Mouse (Mus musculus) spleen, postnatal 36 days (tissue): Measurements from ENCODE around the gene Ctsz.

Source experiments
- DNase-seq, 2 experiments: peaks; one replicate each; pipeline ENCODE4 v3.0.0; 2022; ENCODE audit warnings: low spot score in 2 of 2, mixed read lengths in 1 of 2

The Ctsz gene

GRCm38 (mm10) chr2:174441898-174442297 lies 3.1 kb upstream of the Ctsz start:
- no peak for DNase-seq

DNA sequence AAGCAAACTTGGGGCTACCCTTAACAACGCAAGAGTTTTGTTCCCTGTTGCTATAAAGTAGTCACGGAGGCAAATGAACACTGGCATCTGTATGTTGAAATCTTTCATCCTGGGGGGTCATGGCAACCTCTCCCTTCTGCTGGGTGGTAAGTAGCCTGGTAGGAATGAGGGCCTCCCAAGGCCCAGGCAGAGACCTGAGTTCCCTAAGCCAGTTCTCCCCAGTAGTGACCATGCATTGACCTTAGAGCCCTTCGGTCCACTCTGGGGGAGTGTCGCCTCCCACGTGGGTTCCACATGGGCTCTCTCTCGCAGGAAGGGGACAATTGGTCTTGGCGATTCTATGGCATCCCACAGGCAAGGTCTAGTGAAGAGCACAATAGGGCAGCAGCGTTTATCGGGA lies 1.1 kb upstream of the Ctsz start:
- no peak for DNase-seq

DNA sequence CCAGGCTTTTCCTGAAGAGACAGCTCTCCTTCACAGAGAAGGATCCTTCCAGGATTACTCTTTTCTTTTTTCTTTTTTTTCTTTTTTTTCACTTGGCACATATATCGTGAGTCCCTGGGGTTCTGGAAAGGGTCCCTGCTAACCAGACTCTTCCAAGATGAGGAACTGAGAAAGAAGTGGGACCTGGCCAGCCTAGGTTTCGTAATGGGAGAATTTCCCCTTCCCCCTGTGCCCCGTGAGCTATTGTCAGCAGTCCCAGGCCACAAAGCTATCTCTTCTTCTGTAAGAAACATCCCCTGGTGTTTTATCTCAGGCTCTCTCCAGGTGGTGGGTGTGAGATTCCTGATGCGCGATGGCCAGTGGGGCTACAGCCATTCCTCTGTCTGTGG lies 605 bp upstream of the Ctsz start:
- peak; percentile 30 to 38 for DNase-seq

DNA sequence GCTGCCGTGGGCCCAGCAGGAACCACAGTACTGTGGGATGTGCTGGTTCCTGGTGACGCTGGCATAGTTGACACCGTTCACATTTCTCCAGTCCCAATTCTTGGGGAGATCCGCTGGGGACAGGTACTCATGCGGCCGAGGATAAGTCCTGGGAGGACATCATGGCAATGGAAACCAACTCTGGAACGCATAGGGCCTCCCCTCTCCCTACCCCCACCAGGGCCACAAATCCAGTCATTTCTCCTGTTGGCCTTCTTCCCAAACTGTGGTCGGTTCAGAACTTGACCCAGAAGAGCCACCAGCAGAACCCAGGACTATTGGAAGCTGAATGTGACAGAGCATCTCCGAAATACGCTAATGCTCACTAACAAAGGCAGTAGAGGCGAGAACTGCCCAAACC lies 658 bp downstream of the Ctsz start:
- no peak for DNase-seq

DNA sequence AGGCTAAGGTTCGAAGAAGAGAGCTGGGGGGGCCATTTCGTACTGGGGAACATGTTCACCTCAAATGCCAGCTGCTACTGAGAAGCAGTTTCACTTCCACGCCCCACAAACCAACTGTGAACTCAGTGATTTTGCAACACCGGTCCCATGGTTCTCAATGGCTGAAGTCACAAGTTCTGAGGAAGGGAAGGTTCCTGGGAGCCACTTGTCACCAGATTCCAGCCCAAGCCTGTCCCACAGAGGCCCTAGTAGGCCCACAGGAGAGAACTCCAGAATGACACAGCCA lies 1.2 kb downstream of the Ctsz start:
- DNase-seq = peak; percentile 81 to 85

DNA sequence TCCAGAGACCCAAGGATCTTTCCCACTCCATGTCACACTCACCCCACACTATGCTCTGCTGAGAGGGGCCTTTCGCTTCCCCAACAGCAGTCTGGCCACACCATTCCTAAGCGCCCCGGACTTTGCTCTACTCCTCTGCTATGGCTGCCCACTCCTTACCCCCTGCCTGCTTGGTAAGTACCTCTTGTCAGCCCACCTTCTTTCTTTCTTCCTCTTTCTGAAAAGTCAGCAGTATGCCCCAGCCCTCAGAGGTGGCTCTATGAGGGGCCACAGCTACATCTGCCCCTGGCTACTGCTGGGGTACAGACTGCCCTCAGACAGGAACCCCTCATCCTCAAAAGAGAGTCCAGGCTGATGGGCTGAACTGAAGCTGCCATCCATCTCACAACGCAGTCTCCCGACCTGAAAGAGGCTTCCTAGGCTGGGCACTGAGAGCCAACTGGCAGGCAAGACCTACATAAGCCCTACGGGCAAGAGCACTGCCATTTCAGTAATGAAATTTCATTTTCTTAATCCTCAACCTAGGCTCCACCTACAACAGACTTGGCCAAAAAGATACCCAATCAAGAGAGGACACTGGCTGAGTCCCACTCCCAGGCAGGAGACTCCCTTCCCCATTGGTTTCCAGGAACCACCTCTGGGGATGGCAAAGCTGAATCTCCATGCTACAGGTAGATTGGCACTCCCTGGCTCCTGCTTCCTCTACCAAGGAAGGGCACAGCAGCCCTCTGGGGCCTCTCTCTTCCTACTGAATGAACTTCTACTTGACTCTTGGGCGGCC lies 1.7 kb downstream of the Ctsz start:
- peak; percentile 31 to 46 for DNase-seq

DNA sequence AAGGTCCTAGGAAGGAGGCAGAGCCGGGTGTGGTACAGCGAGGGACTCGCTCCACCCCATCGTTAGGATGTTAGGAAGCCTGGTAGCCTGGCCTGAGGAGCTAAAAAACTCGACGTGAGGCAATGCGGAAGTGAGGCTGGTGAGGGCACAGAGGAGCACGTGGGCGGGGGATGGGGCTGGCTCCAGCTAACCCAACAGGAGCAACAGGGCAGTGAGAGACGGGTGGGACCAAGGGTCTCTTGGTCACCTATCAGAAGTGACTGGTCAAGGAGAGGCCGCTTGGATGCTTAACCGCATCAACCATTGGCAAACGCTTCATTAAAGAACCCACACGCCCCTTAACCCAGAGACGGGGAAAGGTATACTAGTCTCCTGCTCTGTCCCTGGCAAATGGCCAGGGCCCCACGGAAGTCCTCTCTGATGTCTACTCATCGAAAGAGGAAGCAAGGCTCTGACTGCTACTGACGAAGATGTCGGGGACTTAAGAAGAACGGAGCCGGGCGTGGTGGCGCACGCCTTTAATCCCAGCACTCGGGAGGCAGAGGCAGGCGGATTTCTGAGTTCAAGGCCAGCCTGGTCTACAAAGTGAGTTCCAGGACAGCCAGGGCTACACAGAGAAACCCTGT lies 2.6 kb downstream of the Ctsz start:
- peak; percentile 79 to 87 for DNase-seq

DNA sequence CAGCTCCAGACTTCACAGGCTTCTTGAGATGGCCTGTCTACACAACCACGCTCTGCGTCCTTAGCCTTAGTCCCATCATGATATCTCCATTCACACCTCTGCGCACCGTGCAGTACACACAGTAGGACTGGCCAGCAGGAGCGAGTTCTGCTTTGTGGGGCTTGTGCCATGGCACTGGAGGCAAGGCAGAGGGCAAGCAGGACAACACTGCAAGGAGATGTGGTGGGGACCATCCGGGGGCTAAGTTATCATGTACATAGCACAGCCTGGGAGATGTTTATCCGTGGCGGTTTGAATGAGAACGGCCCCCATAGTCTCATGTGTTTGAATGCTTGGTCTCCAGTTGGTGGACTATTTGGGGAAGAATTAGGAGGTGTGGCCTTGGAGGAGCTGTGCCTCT lies 3.9 kb downstream of the Ctsz start:
- no peak for DNase-seq

DNA sequence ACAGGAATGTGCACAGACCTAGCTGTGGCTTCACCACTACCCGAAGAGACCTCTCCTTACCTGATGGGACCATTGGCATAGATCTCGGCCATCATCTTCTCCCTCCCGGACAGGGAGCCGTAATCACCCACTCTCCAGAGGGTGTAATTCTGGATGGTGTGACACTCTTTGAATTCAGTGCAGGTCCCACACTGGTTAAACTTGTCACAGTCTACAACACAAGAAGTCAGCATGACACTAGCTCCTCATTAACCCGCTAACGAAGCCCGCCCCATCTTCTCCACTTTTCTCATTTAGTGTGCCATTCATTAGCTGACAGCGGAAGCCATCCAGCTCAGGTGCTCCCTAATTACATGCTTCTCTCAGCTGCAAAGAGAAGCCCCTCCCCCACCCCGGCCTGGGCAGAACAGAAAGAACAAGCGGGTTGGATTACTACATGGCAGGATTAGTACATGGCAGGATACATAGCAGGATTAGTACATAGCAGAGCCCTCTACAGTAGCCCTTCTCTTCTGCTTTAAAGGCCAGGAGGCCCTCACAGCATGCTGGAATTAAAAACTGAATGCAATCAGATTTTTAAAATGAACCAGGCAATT lies 9.7 kb downstream of the Ctsz start:
- DNase-seq = no peak

DNA sequence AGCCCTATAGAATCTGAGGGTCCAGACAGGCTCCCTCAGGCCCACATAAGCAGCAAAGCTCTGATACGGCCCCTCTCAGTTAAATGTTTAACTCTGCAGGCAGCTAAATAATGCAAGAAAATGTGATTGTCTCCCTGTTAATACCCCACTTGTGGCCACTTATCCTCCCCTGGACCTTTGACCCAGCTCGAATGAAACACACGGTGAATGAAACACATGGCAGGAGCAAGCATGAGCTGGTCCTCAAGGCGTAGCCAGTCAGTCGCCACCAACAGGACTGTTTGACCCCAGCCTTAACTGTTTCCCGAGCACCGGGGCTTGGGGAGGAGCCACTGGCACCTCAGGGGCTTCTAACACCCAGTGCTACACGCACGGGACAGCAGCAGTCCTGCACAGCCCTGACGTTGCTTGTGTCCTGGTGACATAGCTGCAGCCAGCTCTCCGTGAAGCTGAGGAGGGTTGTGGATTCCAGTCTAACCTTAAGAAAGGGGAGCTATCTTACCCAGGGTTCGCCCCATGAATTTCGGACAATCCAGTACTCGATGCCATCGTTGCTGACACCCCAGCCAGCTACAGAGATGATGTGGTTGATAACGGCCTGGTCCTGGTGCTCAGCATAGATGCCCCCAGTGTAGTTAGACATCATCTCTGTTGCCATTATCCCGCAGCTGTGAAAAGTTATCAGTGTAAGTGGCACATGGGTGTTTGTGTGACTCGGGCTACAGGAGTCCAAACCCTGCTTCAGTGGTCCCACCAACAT lies 10.6 kb downstream of the Ctsz start:
- no peak for DNase-seq

DNA sequence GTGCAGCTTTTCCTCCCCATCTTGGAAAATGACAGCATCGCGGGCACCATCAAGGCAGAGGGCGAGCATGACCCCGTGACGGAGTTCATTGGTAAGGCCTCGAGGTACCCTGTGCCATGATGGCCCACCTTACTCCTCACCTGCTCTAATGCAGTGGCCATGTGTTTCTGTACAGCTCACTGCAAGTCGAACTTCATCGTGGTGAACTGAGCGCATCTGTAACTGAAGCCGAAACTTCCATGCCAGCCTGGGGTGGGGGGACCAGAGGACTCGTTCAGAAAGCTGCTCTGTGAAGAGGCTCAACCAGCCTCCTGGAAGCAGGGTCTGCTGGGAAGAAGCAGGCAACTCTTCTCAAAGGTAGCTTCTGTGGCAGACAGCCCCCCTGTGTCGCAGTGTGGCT lies 12.0 kb downstream of the Ctsz start:
- no peak for DNase-seq

GRCm38 (mm10) chr2:174424301-174425085 lies 14.3 kb downstream of the Ctsz start:
- no peak for DNase-seq

DNA sequence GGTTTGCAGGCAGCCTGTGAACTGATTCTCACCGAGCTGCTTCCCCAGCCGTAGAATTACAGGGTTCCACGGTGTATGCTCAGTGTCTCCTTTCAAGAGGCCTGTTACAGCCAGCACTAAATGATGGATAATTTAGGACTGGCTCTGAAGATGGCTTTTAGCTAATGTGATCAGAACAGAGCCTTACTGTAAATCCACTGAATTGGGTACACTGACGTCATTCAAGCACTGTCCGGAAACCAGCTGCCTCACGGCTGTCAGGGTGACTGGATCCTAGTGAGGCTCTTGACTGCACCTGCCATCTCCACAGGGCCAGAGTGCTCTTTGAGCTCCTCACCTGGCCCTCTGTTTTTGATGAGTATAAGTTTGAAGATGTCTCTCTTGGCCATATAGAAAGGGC lies 17.7 kb downstream of the Ctsz start:
- DNase-seq = no peak

DNA sequence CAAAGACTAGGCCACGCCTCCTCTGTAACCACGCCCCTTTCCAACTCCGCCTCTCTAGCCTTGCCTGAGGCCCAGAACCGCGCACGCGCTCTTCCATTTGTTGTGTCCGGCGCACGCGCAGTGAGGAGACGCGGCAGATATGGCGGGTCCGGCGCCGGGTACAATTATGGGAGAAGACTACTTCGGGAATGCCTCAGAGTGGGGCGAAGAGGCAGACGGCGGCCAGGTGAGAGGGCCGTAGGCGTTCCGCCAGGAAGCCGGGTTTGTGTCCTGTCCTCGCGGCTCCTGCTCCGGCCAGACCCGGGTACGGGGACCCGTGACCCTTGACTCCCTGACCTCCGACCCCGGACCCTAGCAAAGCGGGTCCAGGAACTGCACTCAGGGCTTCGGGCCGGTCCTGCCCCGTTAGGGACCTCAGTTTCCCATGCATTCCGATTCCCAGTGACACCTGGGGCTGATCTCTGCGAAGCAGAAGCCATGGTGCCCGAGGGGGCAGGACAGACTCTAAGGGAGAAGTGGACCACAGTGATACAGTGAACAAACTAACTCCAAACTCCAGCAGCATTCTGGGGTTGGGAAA lies 23.0 kb downstream of the Ctsz start, which contains the start of gene Nelfcd:
Gene Nelfcd, plus strand, starts transcription at position 74 of the 580 bp plus-strand sequence.
- DNase-seq = peak; percentile 93 to 96

DNA sequence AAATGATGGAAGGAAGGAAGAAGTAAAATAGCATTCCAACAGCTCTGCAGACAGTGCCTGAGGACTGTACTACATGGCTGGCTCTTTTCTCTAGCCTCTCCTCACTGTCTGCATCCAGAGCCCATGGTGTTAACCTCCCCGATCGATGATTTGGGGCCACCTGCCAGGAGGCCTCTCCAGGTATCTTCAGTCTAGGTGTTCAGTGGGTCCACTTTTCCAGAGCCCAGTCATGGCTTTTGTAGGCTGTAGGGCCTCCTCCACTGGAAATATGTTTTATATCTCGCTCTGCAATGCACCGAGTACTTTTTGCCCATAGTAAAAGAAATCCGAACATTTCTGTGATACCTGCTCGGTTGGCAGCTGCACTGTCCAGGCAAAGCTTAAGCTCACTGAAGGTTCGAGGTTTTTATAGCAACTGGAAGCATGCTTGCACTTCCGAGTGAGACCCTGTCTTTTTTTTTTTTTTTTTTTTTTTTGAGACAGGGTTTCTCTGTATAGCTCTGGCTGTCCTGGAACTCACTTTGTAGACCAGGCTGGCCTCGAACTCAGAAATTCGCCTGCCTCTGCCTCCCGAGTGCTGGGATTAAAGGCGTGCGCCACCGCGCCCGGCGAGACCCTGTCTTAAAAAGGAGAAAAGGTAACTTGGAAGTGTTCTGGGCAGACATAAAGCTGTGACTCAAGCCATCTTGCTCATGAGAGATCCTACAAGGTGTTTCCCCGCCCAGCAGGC lies 23.7 kb downstream of the Ctsz start:
- no peak for DNase-seq

DNA sequence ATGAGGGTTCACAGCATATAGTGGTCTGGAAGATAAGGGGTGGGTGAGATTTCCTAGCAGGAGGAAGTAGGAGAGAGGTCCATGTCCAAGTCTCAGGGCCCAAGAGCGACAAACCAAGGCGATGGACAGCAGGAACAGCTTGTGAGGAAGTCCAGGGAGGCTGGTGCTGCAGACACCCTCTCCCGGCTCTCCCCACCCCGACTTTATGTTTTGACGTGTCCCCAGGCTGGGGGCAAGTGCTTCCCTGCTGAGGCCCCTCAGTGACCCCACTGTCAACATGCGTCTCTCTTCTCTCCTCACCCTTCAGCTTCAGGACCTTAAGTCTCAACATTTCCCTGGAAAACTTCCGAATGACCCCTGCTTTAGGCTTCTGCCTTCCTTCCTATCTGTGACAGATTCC lies 25.7 kb downstream of the Ctsz start:
- DNase-seq = no peak

- no peak for DNase-seq
Observed at GRCm38 (mm10) chr2:174410222-174410621, 28.6 kb downstream of the Ctsz start.

DNA sequence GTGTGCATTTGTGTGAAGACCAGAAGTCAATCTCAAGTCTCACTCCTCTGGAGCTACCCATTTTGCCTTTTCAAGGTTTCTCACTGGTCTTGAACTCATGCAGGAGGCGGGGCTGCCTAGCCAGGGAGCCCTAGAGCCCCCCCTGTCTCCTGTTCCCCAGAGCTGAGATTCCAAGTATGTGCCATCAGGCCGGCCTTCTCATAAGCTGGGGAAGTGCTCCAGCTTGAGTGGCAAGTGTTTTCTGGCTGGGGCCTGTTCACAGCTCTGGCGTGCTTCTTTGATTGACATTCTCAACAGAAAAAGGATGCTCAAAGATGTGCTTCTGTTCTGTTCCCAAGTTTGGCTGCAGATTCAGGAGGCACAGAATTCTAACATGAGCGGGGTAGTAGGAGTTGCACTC lies 38.4 kb downstream of the Ctsz start:
- DNase-seq = no peak

GRCm38 (mm10) chr2:174397881-174398280 lies 41.0 kb downstream of the Ctsz start:
- no peak for DNase-seq

DNA sequence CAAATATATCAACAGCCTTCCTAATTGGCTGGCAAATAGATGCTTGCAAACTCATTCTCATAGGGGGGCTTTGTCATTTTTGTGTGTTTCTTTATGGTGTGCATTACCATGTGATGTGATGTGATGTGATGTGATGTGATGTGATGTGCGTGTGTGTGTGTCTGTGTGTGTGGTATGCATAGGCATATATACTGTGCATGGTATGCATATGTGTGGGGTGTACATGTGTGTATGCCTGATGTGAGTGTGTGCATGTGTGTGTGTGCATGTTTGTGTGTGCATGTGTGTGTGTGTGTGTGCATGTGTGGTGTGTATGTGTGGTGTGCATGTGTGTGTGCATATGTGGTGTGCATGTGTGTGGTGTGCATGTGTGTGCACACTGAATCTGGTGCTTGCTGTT lies 41.8 kb downstream of the Ctsz start:
- DNase-seq = no peak

- DNase-seq = no peak
Observed at GRCm38 (mm10) chr2:174396643-174397042, 42.2 kb downstream of the Ctsz start.
